Mouse (Mus musculus) cortical plate, adult 2 months (tissue): ENCODE results near the gene Appbp2.

Experiments used
- CTCF ChIP-seq: fragments of 200-500 bp; IDR thresholded peaks from 2 replicates; pipeline ENCODE4 v1.5.1; 2011; ENCODE audit warnings: mild to moderate bottlenecking, control low read depth, low read length; ENCODE audit not compliant: insufficient read depth; ENCODE audit errors: extremely low read depth
- POLR2A ChIP-seq: fragments of 200-500 bp; IDR thresholded peaks from 2 replicates; pipeline ENCODE4 v1.6.1; 2011; ENCODE audit warnings: mild to moderate bottlenecking, low read length, control low read depth; ENCODE audit not compliant: insufficient read depth; ENCODE audit errors: extremely low read depth

DNA sequence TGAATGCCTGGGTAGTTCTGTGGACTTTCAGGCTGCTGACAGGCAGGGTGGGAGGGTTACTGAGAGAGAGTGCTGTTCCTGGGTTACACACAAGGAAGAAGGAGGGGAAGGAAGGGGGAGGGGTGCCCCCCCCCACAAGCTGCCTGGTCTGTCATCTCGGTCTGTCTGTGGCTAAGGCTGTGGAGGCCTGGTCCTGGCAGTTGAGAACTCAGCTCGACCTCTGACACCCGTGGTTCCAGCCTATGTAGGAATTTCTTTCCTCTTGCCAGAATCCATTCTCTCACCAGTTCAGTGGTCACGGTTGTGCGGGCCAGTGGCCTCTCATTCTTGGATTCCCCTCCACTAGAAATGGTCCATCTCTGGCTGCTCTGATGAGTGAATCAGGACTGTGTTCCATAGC, 29.7 kb upstream of the Appbp2 start:
- no peak for TF ChIP-seq CTCF
- TF ChIP-seq POLR2A: no peak
